Mouse (Mus musculus): ENCODE data around the gene Fas.

Fas gene

DNA sequence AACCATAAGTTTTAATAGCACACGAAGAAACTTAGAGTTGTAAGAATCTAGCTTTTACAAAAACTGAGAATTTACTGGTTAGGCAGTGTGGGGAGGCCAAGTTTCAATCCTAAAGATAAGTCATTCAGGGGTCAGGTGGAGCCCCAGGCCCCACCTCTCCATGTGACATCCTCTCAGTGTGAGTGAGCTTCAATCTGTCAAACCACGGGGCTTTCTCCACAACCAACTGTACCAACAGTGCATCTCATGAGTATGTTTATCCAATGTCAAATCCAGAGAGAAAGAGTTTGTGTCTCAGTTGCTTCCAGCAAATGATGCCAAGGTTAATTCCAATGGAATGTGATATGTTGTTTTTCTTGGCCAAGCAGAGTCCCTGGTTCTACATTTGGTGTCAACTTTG lies 5.6 kb upstream of the Fas start:
- no peak for DNase-seq

DNA sequence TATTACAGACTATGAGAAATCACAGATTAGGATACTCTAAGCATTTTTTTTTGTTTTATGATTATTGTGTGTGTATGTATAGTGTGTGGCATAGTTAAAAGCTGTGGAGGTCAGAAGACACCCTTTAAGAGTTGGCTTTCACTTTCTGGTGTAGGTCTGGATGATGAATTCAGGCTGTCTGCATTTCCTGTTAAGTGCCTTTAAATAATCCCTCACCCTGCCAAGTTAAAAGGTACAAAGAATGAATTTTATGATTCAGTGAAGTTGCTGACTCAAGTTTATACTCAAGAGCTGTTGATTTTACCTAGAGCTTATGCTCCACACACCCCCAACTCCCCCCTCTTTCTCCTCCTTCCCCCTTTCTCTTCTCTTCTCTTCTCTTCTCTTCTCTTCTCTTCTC lies 3.2 kb upstream of the Fas start:
- DNase-seq: no peak

DNA sequence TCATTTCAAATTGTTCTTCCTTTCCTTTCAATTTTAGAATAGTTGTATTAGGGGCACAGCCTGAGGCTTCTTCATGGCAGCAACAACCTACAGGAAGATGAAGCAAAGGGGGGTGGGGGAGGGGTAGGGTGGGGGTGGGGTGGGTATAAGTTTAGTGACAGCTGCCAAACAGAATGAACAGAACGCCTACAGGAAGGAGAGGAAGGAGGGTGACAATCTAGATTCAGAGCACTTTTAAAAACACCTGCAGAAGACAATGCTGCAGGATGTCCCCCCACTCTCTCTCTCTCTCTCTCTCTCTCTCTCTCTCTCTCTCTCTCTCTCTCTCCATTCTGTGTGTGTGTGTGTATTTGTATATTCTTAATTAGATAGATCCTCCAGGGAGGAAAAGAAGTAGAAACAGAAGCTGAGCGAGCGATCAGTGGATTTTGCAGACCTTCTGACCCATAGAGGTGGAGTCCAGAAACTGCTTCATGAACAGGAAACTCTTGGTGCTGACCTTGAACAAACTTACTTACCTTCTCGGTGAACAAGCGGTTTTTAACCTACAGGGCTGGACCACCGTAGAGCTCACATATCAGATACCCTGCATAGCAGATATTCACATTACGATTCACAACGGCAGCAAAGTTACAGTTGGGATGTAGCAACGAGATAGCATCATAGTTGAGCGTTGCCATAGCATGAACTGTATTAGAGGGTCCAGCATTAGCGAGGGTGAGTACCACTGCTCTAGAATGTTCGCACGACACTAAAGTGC lies 2.6 kb upstream of the Fas start:
- DNase-seq: peak in 1 of 2 experiments; percentile 30

DNA sequence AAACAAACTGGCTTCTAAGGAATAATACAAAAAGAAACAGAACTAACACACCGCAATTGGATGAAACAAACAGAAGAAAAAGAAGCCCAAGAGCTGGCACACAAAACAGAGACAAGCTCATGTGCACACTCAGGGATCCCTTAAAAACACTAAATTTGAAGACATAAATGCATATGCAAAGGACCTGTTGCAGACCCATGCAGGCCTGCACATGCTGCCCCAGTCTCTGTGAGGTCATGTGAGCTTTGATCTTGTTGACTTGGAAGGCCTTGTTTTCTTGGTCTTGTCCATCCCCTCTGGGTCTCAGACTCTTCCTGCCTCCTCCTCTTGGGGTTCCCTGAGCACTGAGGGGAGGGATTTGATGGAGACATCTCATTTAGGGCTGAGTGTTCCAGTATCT lies 1.8 kb upstream of the Fas start:
- no peak for DNase-seq

DNA sequence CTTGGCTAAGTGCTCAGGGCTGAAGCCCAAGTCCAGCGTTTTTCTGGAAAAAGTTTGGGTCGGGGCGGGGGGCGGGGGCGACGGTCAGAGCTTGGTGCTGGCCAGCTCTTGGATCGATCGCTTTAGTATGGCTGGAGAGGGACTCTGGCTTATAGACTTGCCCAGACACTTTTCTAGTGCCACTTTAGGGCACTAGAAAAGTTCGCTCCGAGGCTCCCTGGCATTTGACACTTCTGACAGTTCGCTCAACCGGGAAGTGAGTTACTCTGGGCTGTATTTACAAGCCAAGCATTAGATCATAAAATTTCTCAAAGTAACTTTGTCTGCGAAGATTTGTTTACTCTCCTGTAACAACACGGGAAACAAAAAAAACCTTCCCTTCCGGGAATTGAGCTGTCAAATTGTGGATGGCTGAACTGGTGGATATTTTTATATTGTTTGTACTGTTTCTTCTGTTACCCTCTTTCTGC lies 441 bp downstream of the Fas start:
- peak in 1 of 2 experiments; percentile 30 for DNase-seq

DNA sequence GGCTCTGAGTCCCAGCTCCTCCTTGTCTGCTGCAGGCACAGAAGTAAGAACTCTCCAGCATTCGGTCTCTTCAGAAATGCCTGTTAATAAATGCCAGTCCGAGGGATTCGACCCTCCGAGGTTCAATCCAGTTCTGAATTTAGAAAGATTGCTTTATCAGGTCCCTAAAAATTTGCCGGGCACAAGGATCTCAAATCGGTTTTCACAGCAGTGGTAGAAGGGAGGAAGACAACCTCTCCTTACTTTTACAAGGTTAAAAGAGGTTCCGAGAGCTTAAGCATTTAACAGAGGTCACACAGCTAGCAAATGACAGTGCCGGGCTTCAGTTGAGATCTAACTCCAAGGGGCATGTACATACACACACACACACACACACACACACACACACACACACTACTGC lies 913 bp downstream of the Fas start:
- DNase-seq: no peak

DNA sequence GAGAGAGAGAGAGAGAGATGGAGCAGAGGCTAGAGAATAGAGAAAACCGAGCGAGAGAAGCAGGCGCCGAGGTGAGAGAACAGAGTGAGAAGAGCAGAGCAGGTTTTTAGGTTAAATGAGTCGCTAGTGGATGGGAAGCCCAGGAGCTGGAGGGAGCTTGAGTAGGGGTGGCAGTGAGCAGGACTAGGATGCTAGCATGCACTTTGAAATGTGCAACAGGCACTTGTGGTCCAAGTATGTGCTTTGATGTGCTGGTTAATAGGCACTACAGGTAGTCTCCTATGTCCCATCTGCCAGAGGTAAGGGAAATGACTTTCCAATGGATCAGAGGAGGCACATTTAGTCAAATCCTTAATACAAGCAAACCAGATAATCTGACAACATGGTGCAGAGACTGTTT lies 1.5 kb downstream of the Fas start:
- no peak for DNase-seq

DNA sequence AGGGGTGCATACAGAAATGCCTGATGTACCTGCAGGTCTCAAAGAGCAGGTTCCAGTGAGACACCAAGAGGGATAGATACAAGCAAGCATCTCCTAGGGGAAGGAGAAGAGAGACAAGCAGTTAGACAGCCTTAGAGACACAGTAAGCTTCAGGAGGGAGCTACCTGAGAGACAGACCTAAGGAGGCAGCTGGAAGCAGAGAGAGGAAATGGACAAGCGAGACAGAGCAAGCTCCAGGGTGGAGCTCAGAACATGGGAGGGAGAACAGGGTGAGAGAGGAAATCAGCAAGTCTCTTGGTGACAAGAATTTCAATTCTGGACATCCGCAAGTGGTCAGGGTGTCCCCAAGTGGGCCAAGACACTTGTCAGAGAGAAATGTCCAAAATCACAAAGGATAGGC lies 2.2 kb downstream of the Fas start:
- DNase-seq: no peak

DNA sequence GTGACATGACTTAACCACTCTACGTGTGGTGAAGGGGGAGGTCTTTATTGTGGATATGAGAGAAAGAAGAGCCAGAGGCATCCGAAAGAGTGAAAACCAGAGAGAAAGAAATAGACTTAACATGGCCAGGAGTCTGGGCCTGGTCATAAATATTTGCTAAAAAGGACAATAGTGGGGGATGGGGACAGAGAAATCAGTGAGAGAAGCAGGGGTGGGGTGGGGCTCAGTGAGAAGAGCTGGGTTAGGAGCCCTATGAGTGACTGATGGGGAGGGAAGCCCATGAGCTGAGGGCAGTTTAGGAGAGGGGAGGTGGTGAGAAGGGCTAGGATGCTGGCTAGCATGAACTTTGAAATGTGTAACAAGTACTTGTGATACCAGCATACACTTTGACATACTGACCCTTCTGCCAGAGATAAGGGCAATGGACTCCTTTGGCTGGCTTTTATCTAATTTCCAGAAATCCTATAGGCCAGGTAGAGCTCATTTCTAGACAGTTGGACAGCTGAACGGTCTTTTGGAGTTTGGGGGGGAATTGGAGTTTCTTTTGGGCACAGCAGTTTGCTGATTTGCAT lies 3.0 kb downstream of the Fas start:
- no peak for DNase-seq

DNA sequence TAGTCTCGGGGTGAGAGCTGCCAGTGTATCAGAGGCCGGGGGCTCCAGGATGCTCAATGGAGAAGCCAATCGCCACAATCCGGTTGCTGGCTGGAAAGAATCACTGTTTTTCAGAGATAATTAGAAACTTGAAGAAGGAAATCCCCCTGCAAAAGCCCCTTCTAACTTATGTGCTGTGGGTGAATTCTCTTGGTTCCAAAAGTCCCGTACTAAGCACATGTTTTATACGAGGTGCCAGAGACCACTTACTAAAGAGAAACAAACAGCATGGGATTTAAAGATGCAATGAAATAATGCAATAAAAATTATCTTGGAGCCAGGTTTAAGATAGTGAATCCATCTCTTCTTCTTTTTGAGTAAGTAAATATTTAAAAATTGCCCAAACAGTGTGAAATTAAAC lies 5.0 kb downstream of the Fas start:
- no peak for DNase-seq

DNA sequence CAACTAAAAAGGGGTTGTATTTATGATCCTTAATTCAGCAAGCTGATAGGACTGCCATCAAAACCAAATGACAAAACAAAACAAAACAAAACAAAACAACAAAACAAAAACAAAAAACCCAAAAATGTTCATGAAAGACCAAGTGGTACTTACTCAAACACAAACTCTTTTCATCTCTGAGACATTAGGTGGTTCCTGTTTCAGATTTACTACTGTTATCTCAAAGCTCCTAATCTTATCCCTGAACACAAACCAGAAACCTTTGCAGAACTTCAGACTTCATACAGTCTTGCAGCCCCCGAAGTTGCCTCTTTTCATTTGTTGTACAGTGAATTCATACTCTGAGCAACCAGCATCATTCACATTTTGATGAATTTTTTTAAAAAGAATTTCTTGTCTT lies 8.1 kb downstream of the Fas start:
- DNase-seq: no peak

DNA sequence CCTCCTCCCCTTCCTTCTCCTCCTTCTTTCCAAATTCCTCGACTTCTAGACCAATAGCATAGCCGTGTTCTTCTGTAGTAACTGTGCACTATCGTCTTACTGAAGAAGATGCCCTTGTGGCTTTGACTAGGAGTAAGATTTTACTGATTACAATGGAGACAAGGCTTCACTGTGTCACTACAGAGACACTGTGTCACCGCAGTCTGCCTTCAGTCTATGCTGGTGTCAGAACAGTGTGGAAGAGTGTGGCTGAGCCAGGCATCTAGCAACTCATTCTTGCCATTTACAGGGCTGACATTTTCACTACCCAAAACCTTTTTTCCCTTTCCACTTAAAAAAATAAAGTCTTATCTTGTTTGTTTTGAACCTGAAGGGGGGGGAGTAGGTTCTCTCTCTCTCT lies 8.8 kb downstream of the Fas start:
- peak in 1 of 2 experiments; percentile 41 for DNase-seq

DNA sequence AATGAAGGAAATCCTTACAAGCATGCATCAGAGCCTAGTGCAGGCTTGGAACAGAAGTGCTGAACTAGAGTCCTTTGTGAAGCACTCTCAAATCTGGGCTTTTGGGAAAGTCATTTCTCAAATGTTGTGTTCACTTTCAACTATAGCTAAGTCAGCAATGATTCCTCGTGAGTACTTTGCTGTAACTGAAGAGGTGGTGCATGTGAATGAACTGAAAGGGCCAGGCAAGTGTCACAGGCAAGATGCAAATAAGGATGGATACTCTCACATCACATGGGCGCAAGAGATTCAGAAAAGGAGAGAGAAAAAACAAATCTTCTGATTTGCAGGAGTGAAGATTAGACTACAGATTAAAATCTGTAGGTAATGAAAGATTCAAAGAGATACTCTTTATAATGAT lies 10.0 kb downstream of the Fas start:
- DNase-seq: no peak

DNA sequence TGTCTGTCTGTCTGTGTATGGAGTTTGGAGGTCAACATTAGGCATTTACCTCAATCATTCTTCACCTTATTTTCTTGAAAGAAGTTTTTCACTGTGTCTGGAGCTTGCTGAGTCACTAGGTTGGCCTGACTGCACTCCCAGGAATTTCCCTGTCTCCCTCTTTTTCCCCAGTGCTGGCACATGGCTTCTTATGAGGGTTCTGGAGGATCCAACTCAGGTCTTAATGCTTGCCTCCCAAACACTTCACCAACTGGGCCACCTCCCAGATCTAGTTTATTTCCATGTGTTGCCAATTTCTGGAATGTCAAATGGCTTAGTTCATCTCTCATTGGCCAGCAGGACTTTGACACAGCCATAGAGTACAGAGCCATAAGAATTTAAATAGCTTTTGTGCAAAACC lies 14.5 kb downstream of the Fas start:
- DNase-seq: no peak

DNA sequence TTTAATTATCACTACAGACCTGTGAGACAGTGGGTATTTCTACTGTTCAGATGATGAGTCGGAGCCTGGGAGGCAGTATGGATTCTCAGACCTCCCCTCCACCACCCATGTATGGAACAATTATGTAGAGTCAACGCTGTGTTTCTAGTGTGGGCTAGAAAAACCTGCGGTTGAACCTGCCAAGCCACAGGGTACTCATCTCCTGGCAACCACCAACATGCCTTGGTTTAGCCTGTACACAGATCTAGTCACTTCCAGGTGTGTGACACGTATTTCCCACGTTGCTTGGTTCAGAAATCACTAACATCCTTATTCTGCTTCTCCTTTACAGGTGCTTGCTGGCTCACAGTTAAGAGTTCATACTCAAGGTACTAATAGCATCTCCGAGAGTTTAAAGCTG lies 16.3 kb downstream of the Fas start:
- no peak for DNase-seq

DNA sequence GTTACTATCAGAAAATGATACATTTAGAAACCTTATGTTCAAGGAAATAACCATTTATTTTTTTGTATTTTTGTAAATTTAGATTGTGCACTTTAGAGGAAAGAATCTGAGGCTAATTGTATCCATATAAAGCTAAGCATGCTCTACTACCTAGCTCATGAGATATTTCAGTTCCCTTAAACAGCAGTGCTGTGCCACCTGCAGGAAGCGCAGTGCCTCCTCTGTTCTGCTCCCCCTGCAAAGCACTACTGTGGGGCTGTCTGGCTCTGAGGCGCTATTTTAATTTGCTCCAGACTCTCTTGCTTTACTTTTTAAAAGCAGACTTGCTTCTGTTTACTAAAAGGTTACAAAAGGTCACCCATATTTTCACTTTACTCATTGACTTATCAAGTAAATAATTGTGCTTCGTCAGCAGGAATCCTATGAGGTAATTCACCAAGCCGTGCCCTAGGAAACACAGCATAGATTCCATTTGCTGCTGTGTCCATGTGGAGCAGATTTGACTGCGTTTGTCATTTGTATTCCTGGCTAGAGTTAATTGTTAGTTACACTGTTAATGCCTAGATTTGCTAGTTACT lies 21.8 kb downstream of the Fas start:
- DNase-seq: peak; percentile 38 to 60

DNA sequence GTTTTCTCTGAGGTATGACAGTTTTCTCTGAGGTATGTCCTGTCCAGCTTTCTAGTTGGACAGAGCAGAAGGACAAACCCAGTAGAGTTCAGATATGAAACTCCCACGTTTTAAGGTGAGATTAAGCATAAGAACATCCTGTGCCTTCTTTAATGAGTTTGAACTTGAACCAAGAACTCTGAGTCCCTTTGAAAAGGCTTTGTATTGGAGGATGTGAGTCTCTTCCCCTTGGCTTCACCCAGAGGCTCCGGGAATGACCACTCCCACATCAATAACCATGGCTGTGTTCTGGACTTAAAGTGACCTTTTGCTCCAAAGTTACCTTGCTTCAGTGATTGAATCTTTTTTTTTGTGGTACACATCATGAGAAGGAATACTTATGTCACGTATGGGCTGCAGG lies 37.6 kb downstream of the Fas start:
- DNase-seq: no peak

DNA sequence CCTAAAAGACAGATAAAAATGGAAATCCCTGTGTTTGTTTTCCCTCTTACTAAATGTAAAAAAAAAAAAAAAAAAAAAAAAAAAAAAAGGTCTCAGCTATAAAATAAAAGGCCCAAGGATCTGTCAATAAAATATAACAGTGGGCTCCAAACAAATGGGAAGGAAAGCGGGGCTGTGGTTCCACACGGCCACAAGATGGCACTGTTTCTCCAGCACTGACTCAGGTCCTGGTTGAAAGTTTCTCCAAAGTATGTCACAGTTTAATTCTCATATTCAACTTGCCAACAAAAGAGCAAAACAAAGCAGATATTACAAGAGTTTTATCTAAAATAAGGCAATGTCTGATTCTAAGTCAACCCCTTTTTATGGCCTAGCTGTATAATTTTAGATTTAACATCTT lies 43.8 kb downstream of the Fas start:
- peak; percentile 58 to 62 for DNase-seq

DNA sequence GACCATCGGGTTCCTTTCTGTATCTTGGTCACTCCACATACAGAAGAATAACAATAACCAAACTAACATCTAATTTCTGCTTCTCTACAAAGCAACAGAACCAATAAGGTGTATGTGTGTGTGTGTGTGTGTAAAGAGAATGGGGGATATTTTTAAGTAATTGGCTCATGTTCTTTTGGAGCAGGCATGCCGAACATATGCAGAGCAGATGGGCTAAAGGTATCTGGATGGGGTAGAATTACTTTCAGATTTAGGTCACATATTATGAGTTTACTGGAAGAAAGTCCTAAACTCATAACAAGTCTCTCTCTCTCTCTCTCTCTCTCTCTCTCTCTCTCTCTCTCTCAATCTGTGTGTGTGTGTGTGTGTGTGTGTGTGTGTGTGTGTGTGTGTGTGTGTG lies 54.2 kb downstream of the Fas start:
- DNase-seq: no peak

DNA sequence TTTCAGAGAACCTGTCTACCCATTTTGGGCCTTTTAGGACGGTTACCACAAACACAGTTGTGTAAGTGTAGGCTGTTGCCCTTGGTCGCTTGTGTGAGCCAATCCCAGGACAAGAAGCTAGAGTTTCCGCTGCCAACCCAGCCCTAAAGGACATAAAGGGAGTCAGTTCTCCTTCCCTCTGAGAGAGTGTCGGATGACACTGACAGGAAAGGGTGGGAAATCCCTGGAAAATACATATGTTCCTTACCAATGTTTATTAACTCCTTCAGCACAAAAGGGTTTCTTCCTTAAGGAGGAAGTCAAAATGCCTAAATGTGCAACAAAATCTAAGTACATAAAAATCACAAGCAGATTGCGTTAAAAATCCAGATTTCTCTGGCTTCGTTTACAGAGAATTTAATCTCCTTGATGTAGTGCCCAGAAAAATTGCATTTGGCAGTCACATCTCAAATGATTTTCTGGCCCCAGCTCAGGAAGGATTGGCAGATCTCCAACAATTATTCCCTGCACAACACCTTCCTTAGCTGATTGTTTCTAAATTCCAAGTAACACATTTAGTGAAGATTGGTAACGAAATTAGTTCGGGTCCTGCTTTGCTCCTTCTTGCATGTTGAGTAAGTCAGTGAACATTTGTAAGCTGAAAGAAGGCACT lies 55.3 kb downstream of the Fas start:
- no peak for DNase-seq

DNA sequence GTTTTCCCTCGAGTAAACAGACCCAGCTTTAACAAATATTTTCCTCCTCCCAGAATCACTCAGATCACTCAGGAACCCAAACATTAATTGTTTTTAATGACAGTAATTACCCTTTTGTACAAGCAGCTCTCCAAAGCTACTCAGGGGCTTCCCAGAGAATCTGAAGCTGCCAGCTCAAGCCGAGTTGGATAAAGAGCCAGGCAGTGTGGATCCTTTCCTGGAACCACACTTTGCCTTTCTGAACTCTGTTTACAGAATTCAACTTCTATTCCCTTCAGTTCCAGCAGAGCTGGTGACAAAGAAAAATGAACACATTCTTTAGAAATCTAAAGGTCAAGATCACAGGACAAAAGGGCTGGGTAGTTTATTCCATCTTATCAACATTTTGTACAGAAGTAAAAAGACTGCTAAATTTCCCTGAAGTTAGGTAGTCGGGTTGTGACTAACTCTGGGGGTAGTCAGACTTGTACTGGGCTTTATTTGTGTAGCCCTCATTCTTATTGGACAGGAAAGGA lies 62.9 kb downstream of the Fas start:
- DNase-seq: no peak

DNA sequence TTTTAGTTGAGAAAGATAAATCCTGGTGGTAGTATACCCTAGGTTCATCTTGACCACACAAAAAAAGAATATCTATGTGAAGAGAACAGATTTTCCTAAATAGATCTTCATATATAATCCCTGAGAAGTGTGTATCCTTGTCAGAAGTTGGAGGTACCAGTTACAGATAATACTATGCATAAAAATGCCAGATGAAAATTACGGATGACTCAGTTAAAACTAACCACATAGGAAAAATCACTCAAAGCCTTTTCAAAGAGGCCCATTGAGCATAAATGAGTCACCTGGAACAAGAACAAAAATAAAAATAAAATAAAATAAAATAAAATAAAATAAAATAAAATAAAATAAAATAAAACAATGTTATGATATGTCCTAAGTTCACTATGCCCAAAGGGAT lies 72.2 kb downstream of the Fas start:
- no peak for DNase-seq

DNA sequence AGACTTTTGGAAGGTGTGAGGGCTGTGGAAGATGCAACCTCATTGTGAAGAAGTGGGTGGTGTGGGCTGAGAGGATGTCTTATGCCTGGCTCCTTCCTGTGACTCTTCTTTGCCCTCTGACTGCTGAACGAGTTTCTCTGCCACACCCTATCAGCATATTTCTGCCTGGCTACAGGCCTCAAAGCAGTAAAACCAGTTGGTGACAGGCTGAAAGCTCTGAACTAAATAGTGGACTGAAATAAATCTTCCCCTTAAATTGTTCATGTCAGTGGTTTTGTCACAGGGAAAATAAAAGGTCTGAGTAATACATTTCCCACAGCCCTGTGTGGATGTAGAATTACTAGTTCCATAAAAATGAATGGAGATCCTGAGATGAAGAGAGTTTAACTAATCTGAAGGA lies 79.1 kb downstream of the Fas start:
- no peak for DNase-seq

DNA sequence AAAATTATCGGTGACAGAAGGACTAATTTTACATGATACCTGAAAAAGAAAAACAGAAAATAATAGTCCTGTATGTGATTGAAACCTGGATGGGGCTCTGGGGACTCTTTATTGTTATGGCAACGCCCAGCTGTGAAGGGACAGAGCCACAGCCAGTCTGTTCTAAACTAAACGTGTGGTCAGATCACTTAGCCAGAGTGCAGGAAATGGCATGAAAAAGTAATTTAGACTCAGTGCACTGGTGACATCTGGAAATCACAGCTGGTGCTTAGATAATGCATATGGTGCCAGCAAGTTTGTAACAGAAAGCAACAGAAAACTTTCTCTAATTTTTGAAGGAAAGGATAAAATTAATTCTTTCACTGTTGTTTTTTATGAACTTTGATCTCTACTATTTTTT lies 79.9 kb downstream of the Fas start:
- no peak for DNase-seq

Data from thymus, postnatal 36 days (tissue).